Mouse (Mus musculus): ENCODE measurements at regions not wholly inside any gene's neighbourhood (a gene's known extent, or its start where the extent isn't known, plus 50 kb on each side); places are given as distances from the start of the nearest gene placed in this dataset.

GRCm38 (mm10) chr1:3120392-3120690, 1687.4 kb upstream of the Gm37988 start:
- H3K9ac ChIP-seq (replicated peaks), result no peak overlapping the region
- no peak overlapping the region for H3K4me2 ChIP-seq (ENCODE audit: low read depth, low read length)
- DNase-seq, result no peak
- no peaks in the 10 kb centered on the region for H3K4me1 ChIP-seq (ENCODE audit: insufficient read depth)
- no peaks in the 10 kb centered on the region for H3K36me3 ChIP-seq (replicated peaks; ENCODE audit: insufficient read depth, low read length)
- no peaks in the 10 kb centered on the region for H3K27me3 ChIP-seq (ENCODE audit: insufficient read depth, low read length)
- H3K27ac ChIP-seq (ENCODE audit: low read depth), result no peak overlapping the region
- no peaks in the 10 kb centered on the region for H3K9me3 ChIP-seq (ENCODE audit: low read length)
- ATAC-seq, result no peak
- no peak overlapping the region for H3K4me3 ChIP-seq (ENCODE audit: low read depth, low read length)
- no peak for TF ChIP-seq CTCF (IDR thresholded peaks at IDR 0.05; ENCODE audit: low read depth)
- no peak for TF ChIP-seq EP300 (IDR thresholded peaks at IDR 0.05; ENCODE audit: low read depth)
- WGBS (ENCODE audit: insufficient replicate concordance), result 47% methylated on average over 3 of the region's 3 CpGs

GRCm38 (mm10) chr1:3121288-3121687, 1686.4 kb upstream of the Gm37988 start:
- Histone ChIP-seq H3K4me1 (ENCODE audit: insufficient read depth) (no peaks in the 10 kb centered on the region), H3K9ac (replicated peaks) (no peak overlapping the region), H3K4me3 (ENCODE audit: low read depth, low read length) (no peak overlapping the region), H3K9me3 (ENCODE audit: low read length) (no peaks in the 10 kb centered on the region), H3K36me3 (replicated peaks; ENCODE audit: insufficient read depth, low read length) (no peaks in the 10 kb centered on the region), H3K4me2 (ENCODE audit: low read depth, low read length) (no peak overlapping the region), H3K27ac (ENCODE audit: low read depth) (no peak overlapping the region), H3K27me3 (ENCODE audit: insufficient read depth, low read length) (no peaks in the 10 kb centered on the region)
- DNase-seq (peak; percentile 14), ATAC-seq (no peak)
- TF ChIP-seq EP300 (IDR thresholded peaks at IDR 0.05; ENCODE audit: low read depth) (no peak), CTCF (IDR thresholded peaks at IDR 0.05; ENCODE audit: low read depth) (no peak)
- WGBS (ENCODE audit: insufficient replicate concordance), result 70% methylated on average over 2 of the region's 2 CpGs

- WGBS (ENCODE audit: insufficient replicate concordance), result 71% methylated on average over 10 of the region's 10 CpGs
- ATAC-seq, result no peak
- no peak overlapping the region for H3K9ac ChIP-seq (replicated peaks)
- H3K9me3 ChIP-seq (ENCODE audit: low read length), result no peaks in the 10 kb centered on the region
- DNase-seq, result no peak
- H3K27me3 ChIP-seq (ENCODE audit: insufficient read depth, low read length), result no peaks in the 10 kb centered on the region
- H3K4me2 ChIP-seq (ENCODE audit: low read depth, low read length), result no peak overlapping the region
- TF ChIP-seq CTCF (IDR thresholded peaks at IDR 0.05; ENCODE audit: low read depth) (no peak), EP300 (IDR thresholded peaks at IDR 0.05; ENCODE audit: low read depth) (no peak)
- H3K36me3 ChIP-seq (replicated peaks; ENCODE audit: insufficient read depth, low read length), result no peaks in the 10 kb centered on the region
- no peak overlapping the region for H3K4me3 ChIP-seq (ENCODE audit: low read depth, low read length)
- no peaks in the 10 kb centered on the region for H3K4me1 ChIP-seq (ENCODE audit: insufficient read depth)
- no peak overlapping the region for H3K27ac ChIP-seq (ENCODE audit: low read depth)
Measured at GRCm38 (mm10) chr1:3121745-3122144, 1685.9 kb upstream of the Gm37988 start.
